ENCODE assay signal across 17 mouse cellular contexts in the genomic region with DNA sequence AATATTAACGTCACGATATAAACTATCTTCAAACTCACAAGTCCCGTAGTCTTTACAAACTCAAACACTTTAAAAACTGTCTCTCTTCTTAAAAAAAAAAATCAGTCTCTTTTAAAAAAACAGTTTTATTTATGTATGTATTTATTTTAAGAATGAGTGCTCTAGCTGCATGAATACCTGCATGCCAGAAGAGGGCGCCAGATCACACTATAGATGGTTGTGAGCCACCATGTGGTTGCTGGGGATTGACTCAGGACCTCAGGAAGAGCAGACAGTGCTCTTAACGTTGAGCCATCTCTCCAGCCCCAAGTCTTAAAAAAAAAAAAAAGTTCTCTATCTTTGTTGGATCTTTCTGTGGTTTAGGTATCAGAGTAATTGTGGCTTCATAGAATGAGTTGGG. TPM values are rescaled to one million over a fixed set of nuclear protein-coding genes. Genes with fewer than 3 reads are reported as not detected.
DNase-seq lines count a peak whose midpoint lies in the region; ATAC-seq and TF ChIP-seq lines count a peak whose summit lies in the region.
"Had no signal": no experiment of that assay in that cellular context is flagged by ENCODE, and none has a peak within 500 bp of the region (broad histone marks: within the 10 kb centered on the region; RNA-seq: fewer than 3 reads in every experiment).

No protein-coding gene starts in this region.

- no peak overlapping the region for H3K27ac ChIP-seq in gastrocnemius, adult 2 months
- no peak overlapping the region for H3K27ac ChIP-seq in midbrain, postnatal 0 days (ENCODE audit: low read depth, low read length)
- no peak overlapping the region for H3K27ac ChIP-seq in midbrain, embryonic 10.5 days (replicated peaks)
- H3K27ac ChIP-seq: liver, embryonic 13.5 days had no signal

- WGBS in midbrain, postnatal 0 days, result 53% methylated on average over 5 of the region's 5 CpGs
- WGBS in midbrain, embryonic 10.5 days, result 58% methylated on average over 5 of the region's 5 CpGs

- no peak overlapping the region for H3K9ac ChIP-seq in midbrain, postnatal 0 days (replicated peaks; ENCODE audit: low read length, poor library complexity, severe bottlenecking)
- H3K9ac ChIP-seq: liver, embryonic 13.5 days had no signal

- DNase-seq in gastrocnemius, adult 2 months, result no peak
- no peak for DNase-seq in gastrocnemius, adult 8-10 months (ENCODE audit: low spot score in 2 of 2)
- DNase-seq in midbrain, postnatal 0 days (ENCODE audit: low spot score), result no peak
- DNase-seq in midbrain, embryonic 10.5 days (ENCODE audit: low spot score), result no peak
- peak; percentile 28 for DNase-seq in MN1 (ENCODE audit: low spot score)
- DNase-seq in naive thymus-derived CD4-positive, alpha-beta T cell, adult 2 months (ENCODE audit: low read depth), result peak; percentile 30
- no peak for DNase-seq in cerebellum, postnatal 4 days (ENCODE audit: low spot score in 2 of 2)
- DNase-seq in right cerebral cortex, postnatal 10 days (ENCODE audit: low spot score in 2 of 2), result no peak
- DNase-seq: adrenal gland, postnatal 25 days; gastrocnemius, postnatal 25 days; heart, postnatal 10 days; kidney, adult 11 months; liver, embryonic 13.5 days; spleen, adult 18-20 months had no signal

- no peaks in the 10 kb centered on the region for H3K4me1 ChIP-seq in midbrain, postnatal 0 days (ENCODE audit: insufficient read depth, low read length)
- peaks cover under 1% of the 10 kb centered on the region for H3K4me1 ChIP-seq in midbrain, embryonic 10.5 days
- H3K4me1 ChIP-seq: liver, embryonic 13.5 days had no signal

- no peaks in the 10 kb centered on the region for H3K9me3 ChIP-seq in midbrain, postnatal 0 days (ENCODE audit: low read length)
- H3K9me3 ChIP-seq in midbrain, embryonic 10.5 days (replicated peaks), result no peaks in the 10 kb centered on the region
- H3K9me3 ChIP-seq: liver, embryonic 13.5 days had no signal

- ATAC-seq in midbrain, postnatal 0 days (ENCODE audit: low FRiP score), result no peak

- peak; percentile 48 for TF ChIP-seq CTCF in gastrocnemius, adult 2 months (IDR thresholded peaks at IDR 0.05)
- TF ChIP-seq CTCF in midbrain, postnatal 0 days (IDR thresholded peaks at IDR 0.05), result peak; percentile 53

- no peaks in the 10 kb centered on the region for H3K36me3 ChIP-seq in midbrain, postnatal 0 days (ENCODE audit: insufficient read depth, low read length)
- H3K36me3 ChIP-seq in midbrain, embryonic 10.5 days, result no peaks in the 10 kb centered on the region
- H3K36me3 ChIP-seq: liver, embryonic 13.5 days had no signal

- H3K4me2 ChIP-seq in midbrain, postnatal 0 days (ENCODE audit: low read depth, low read length, poor library complexity, severe bottlenecking), result no peak overlapping the region
- H3K4me2 ChIP-seq: liver, embryonic 13.5 days; midbrain, embryonic 11.5 days had no signal

- H3K27me3 ChIP-seq in midbrain, postnatal 0 days (ENCODE audit: insufficient read depth, low read length), result no peaks in the 10 kb centered on the region
- H3K27me3 ChIP-seq in midbrain, embryonic 10.5 days (ENCODE audit: low read depth, poor library complexity, severe bottlenecking), result no peaks in the 10 kb centered on the region

- no peak overlapping the region for H3K4me3 ChIP-seq in gastrocnemius, adult 2 months
- no peak overlapping the region for H3K4me3 ChIP-seq in midbrain, postnatal 0 days (ENCODE audit: low read depth, low read length)
- H3K4me3 ChIP-seq in midbrain, embryonic 10.5 days, result no peak overlapping the region
- H3K4me3 ChIP-seq: liver, embryonic 13.5 days had no signal

- intact Hi-C loops in gastrocnemius, adult 2 months (cut with DNase I), result no loop called here

RNA-seq across cellular contexts. Expression of a gene that starts 5.5 kb away (rescaled TPM):
- not detected for total RNA-seq in gastrocnemius, adult 2 months (2021)
- not detected for total RNA-seq in gastrocnemius, adult 8-10 months (2022)
- total RNA-seq in midbrain, postnatal 0 days (2014; rRNA removed), result not detected in 2 replicates
- polyA plus RNA-seq in midbrain, postnatal 0 days (2015; fragmentation: Nextera tagmentation; extraction: Ambion mirVana), result 0.79 and 1.2 TPM in 2 replicates
- polyA plus RNA-seq in midbrain, embryonic 10.5 days (2016; fragmentation: Nextera tagmentation; extraction: Ambion mirVana), result not detected in 2 replicates
- total RNA-seq: gastrocnemius, postnatal 25 days; heart, postnatal 10 days; layer of hippocampus, postnatal 14 days had no signal
- polyA plus RNA-seq: liver, embryonic 13.5 days; midbrain, embryonic 11.5 days; neural tube, embryonic 14.5 days had no signal

RNA-seq across cellular contexts. Expression of a gene that starts 9.4 kb away (rescaled TPM):
- 1 to 10 TPM; 2.4 to 3.0 TPM for total RNA-seq in gastrocnemius, adult 2 months (2021)
- total RNA-seq in gastrocnemius, adult 8-10 months (2022), result 1 to 10 TPM; 1.5 to 2.5 (median 1.7) TPM
- 0.16 and 0.33 TPM in 2 replicates for total RNA-seq in midbrain, postnatal 0 days (2014; rRNA removed)
- polyA plus RNA-seq in midbrain, postnatal 0 days (2015; fragmentation: Nextera tagmentation; extraction: Ambion mirVana), result 0.49 and 0.94 TPM in 2 replicates
- polyA plus RNA-seq in midbrain, embryonic 10.5 days (2016; fragmentation: Nextera tagmentation; extraction: Ambion mirVana), result 0.26 and 0.33 TPM in 2 replicates
- polyA plus RNA-seq: neural tube, embryonic 14.5 days had no signal

RNA-seq across cellular contexts. Expression of a gene that starts 13.2 kb away (rescaled TPM):
- total RNA-seq in gastrocnemius, adult 2 months (2021), result not detected
- not detected for total RNA-seq in gastrocnemius, adult 8-10 months (2022)
- not detected in 2 replicates for total RNA-seq in midbrain, postnatal 0 days (2014; rRNA removed)
- not detected in 2 replicates for polyA plus RNA-seq in midbrain, postnatal 0 days (2015; fragmentation: Nextera tagmentation; extraction: Ambion mirVana)
- not detected in 2 replicates for polyA plus RNA-seq in midbrain, embryonic 10.5 days (2016; fragmentation: Nextera tagmentation; extraction: Ambion mirVana)
- total RNA-seq: gastrocnemius, postnatal 25 days; heart, postnatal 10 days; layer of hippocampus, postnatal 14 days had no signal
- polyA plus RNA-seq: liver, embryonic 13.5 days; midbrain, embryonic 11.5 days; neural tube, embryonic 14.5 days had no signal

RNA-seq across cellular contexts. Expression of a gene that starts 18.2 kb away (rescaled TPM):
- not detected for total RNA-seq in gastrocnemius, adult 2 months (2021)
- under 1 TPM in 1 of 4 experiments, not detected in 3; 0.94 TPM for total RNA-seq in gastrocnemius, adult 8-10 months (2022)
- not detected in 2 replicates for total RNA-seq in midbrain, postnatal 0 days (2014; rRNA removed)
- not detected in 2 replicates for polyA plus RNA-seq in midbrain, postnatal 0 days (2015; fragmentation: Nextera tagmentation; extraction: Ambion mirVana)
- not detected in 2 replicates for polyA plus RNA-seq in midbrain, embryonic 10.5 days (2016; fragmentation: Nextera tagmentation; extraction: Ambion mirVana)
- total RNA-seq: adrenal gland, postnatal 25 days; gastrocnemius, postnatal 25 days; heart, postnatal 10 days; layer of hippocampus, postnatal 14 days had no signal
- polyA plus RNA-seq: liver, embryonic 13.5 days; midbrain, embryonic 11.5 days; neural tube, embryonic 14.5 days had no signal

RNA-seq across cellular contexts. Expression of a gene that starts 37.3 kb away (rescaled TPM):
- not detected for total RNA-seq in gastrocnemius, adult 2 months (2021)
- total RNA-seq in gastrocnemius, adult 8-10 months (2022), result not detected
- not detected in 2 replicates for total RNA-seq in midbrain, postnatal 0 days (2014; rRNA removed)
- not detected in 2 replicates for polyA plus RNA-seq in midbrain, postnatal 0 days (2015; fragmentation: Nextera tagmentation; extraction: Ambion mirVana)
- polyA plus RNA-seq in midbrain, embryonic 10.5 days (2016; fragmentation: Nextera tagmentation; extraction: Ambion mirVana), result not detected in 2 replicates
- total RNA-seq: gastrocnemius, postnatal 25 days; heart, postnatal 10 days; layer of hippocampus, postnatal 14 days had no signal
- polyA plus RNA-seq: liver, embryonic 13.5 days; midbrain, embryonic 11.5 days; neural tube, embryonic 14.5 days had no signal

Comparison
In these comparisons a context has a peak if more than half of its experiments do, and no peak if none do; other contexts are left out.
1. DNase-seq: peak in MN1 (single experiment) and naive thymus-derived CD4-positive, alpha-beta T cell, adult 2 months (single experiment); none in gastrocnemius, adult 2 months (single experiment), gastrocnemius, adult 8-10 months (0 of 2), midbrain, postnatal 0 days (single experiment), midbrain, embryonic 10.5 days (single experiment), cerebellum, postnatal 4 days (0 of 2) and right cerebral cortex, postnatal 10 days (0 of 2).